Mouse (Mus musculus): ENCODE results near the gene 1700029H14Rik. TPM values are rescaled to one million over a fixed set of nuclear protein-coding genes. Genes with fewer than 3 reads are reported as not detected.

Gene 1700029H14Rik
- polyA plus RNA-seq (2014; fragmentation: Illumina TruSeq; extraction: RNeasy Lipid Tissue Mini Kit (QIAGEN cat#74804)), result not detected

GRCm38 (mm10) chr8:13562118-13562517 is at the start of gene 1700029H14Rik:
Gene 1700029H14Rik, minus strand, starts transcription at chr8:13562461.

Other genes starting within 250 kb of the 1700029H14Rik start
- gene Tfdp1, start 223.7 kb downstream of the 1700029H14Rik start, polyA plus RNA-seq (2014; fragmentation: Illumina TruSeq; extraction: RNeasy Lipid Tissue Mini Kit (QIAGEN cat#74804)), result 46.7 TPM
- not detected for gene Atp4b, start 165.6 kb downstream of the 1700029H14Rik start, polyA plus RNA-seq (2014; fragmentation: Illumina TruSeq; extraction: RNeasy Lipid Tissue Mini Kit (QIAGEN cat#74804))
- not detected for gene Grk1, start 157.4 kb downstream of the 1700029H14Rik start, polyA plus RNA-seq (2014; fragmentation: Illumina TruSeq; extraction: RNeasy Lipid Tissue Mini Kit (QIAGEN cat#74804))
- not detected for gene Tmem255b, start 127.3 kb downstream of the 1700029H14Rik start, polyA plus RNA-seq (2014; fragmentation: Illumina TruSeq; extraction: RNeasy Lipid Tissue Mini Kit (QIAGEN cat#74804))
- gene Gas6, start 68.0 kb downstream of the 1700029H14Rik start, polyA plus RNA-seq (2014; fragmentation: Illumina TruSeq; extraction: RNeasy Lipid Tissue Mini Kit (QIAGEN cat#74804)), result 49.6 TPM
- gene Rasa3, start 115.1 kb upstream of the 1700029H14Rik start, polyA plus RNA-seq (2014; fragmentation: Illumina TruSeq; extraction: RNeasy Lipid Tissue Mini Kit (QIAGEN cat#74804)), result 13.4 TPM
- 0.17 TPM for gene Cfap97d2, start 143.4 kb upstream of the 1700029H14Rik start, polyA plus RNA-seq (2014; fragmentation: Illumina TruSeq; extraction: RNeasy Lipid Tissue Mini Kit (QIAGEN cat#74804))
- 110 TPM for gene Cdc16, start 195.2 kb upstream of the 1700029H14Rik start, polyA plus RNA-seq (2014; fragmentation: Illumina TruSeq; extraction: RNeasy Lipid Tissue Mini Kit (QIAGEN cat#74804))
- gene Upf3a, start 223.2 kb upstream of the 1700029H14Rik start, polyA plus RNA-seq (2014; fragmentation: Illumina TruSeq; extraction: RNeasy Lipid Tissue Mini Kit (QIAGEN cat#74804)), result 15.3 TPM